Mouse (Mus musculus) embryonic facial prominence, embryonic 10.5 days (tissue): ENCODE results near the gene Trmt2a. TPM values are rescaled to one million over a fixed set of nuclear protein-coding genes. Genes with fewer than 3 reads are reported as not detected.
A peak's percentile ranks its signal among the peaks of the same experiment; 100 is the strongest.

Experiments
- DNase-seq: peaks from one replicate; pipeline ENCODE4 v3.0.0-alpha.2; 2017; ENCODE audit warnings: low spot score
- H3K27ac ChIP-seq: fragments of 300-500 bp; sonication (generic); replicated peaks from 2 replicates; pipeline ENCODE4 v1.5.1; 2016; ENCODE audit warnings: mild to moderate bottlenecking
- H3K27me3 ChIP-seq: fragments of 300-500 bp; sonication (generic); replicated peaks from 2 replicates; pipeline ENCODE4 v1.6.1; 2016; ENCODE audit warnings: low read depth, mild to moderate bottlenecking; ENCODE audit not compliant: poor library complexity, severe bottlenecking
- H3K36me3 ChIP-seq: fragments of 300-500 bp; sonication (generic); replicated peaks from 2 replicates; pipeline ENCODE4 v1.6.1; 2016; ENCODE audit warnings: mild to moderate bottlenecking, moderate library complexity
- H3K4me1 ChIP-seq: fragments of 300-500 bp; sonication (generic); 2 replicates; pipeline ENCODE4 v1.6.1; 2016
- H3K4me3 ChIP-seq: fragments of 300-500 bp; sonication (generic); 2 replicates; pipeline ENCODE4 v1.5.1; 2016; ENCODE audit warnings: mild to moderate bottlenecking, moderate library complexity
- H3K9me3 ChIP-seq: fragments of 300-500 bp; sonication (generic); 2 replicates; pipeline ENCODE4 v1.6.1; 2016; ENCODE audit warnings: mild to moderate bottlenecking
- WGBS: fragments of 180-500 bp; shearing (Covaris S2); methylation state at CpG from one replicate; pipeline ENCODE4 v1.1.7; 2016; 5-methylcytosine and 5-hydroxymethylcytosine counted together
- polyA plus RNA-seq: library from polyadenylated mRNA; unstranded; fragments of >200 nt; fragmentation: Nextera tagmentation; extraction: Ambion mirVana; gene quantifications from 2 replicates; pipeline ENCODE4 v1.2.1, GENCODE M21; 2016

The Trmt2a gene
- polyA plus RNA-seq, 1 experiment from 2014 or later = 116 TPM

DNA sequence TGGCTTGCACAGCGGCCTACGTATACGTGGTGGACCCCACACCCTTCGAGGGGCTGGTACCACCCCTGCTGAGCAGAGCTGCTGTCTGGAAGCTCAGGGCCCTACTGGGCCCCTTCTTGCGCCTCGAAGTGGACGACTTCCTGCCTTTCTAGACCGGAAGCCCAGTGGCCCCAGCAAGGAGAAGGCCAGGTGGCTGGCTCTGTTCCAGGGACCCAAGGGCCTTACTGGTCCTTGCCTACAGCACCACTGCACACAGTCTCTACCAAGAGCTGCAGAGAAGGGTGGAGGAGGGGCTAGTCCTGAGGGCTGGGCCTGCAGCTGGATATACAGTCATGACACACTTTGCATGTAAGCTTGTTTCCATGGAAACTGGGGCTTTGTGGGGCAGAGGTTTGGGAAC lies 28.5 kb upstream of the Trmt2a start:
- Histone ChIP-seq H3K4me1 (peaks cover 31% of the 10 kb centered on the region), H3K27me3 (no peaks in the 10 kb centered on the region), H3K9me3 (no peaks in the 10 kb centered on the region), H3K27ac (peak overlapping the region; percentile 40), H3K36me3 (peaks cover 42% of the 10 kb centered on the region), H3K4me3 (no peak overlapping the region)
- WGBS = 65% methylated on average over 8 of the region's 8 CpGs
- peak; percentile 28 for DNase-seq

DNA sequence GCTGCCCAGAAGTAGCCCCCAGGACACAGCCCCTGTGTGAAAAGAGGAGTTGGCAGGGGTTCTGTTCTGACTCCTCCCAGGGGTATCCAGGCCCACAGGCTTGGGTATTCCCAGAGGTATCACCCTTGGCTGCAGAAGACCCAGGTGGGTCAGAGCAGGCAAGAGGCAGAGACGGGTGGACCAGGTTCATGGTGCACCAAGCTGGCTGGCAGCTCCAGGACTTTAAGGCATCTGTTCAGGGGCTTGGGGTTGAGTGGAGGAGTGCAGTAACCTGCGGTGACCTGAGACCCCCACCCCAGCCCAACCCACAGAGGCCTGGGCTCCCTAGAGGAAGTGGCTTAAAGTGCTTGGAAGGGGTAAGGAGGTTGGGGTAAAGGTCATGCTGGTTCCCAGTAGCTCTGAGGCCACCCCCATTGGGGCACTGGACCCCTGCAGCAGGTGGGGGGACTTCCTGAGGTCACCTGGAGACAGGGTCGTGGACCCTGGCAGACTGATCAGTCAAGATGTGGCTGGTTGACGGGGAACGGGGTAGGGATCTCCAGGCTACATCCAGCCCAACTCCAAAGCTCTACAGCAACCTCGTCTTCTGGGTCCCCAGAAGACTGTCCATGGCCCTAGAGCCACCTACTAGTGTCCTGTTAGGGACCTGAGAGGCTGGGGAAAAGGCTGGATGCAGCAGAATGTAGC lies 27.5 kb upstream of the Trmt2a start:
- H3K4me3 ChIP-seq = no peak overlapping the region
- 0 out of 2 replicates have a peak overlapping the region, but pooled peaks have one; percentile 20 for H3K27ac ChIP-seq
- DNase-seq = no peak
- H3K9me3 ChIP-seq = no peaks in the 10 kb centered on the region
- peaks cover 52% of the 10 kb centered on the region for H3K36me3 ChIP-seq
- H3K27me3 ChIP-seq = no peaks in the 10 kb centered on the region
- H3K4me1 ChIP-seq = peaks cover 31% of the 10 kb centered on the region
- WGBS = 84% methylated on average over 6 of the region's 6 CpGs

GRCm38 (mm10) chr16:18221543-18221898 lies 27.0 kb upstream of the Trmt2a start:
- Histone ChIP-seq H3K27ac (0 out of 2 replicates have a peak overlapping the region, but pooled peaks have one; percentile 20), H3K27me3 (no peaks in the 10 kb centered on the region), H3K9me3 (no peaks in the 10 kb centered on the region), H3K4me1 (peaks cover 31% of the 10 kb centered on the region), H3K4me3 (no peak overlapping the region), H3K36me3 (peaks cover 57% of the 10 kb centered on the region)
- no peak for DNase-seq
- 80% methylated on average over 11 of the region's 11 CpGs for WGBS

- peaks cover 64% of the 10 kb centered on the region for H3K36me3 ChIP-seq
- H3K4me3 ChIP-seq = no peak overlapping the region
- no peaks in the 10 kb centered on the region for H3K9me3 ChIP-seq
- H3K27ac ChIP-seq = no peak overlapping the region
- no peak for DNase-seq
- WGBS = 84% methylated on average over 11 of the region's 11 CpGs
- no peaks in the 10 kb centered on the region for H3K27me3 ChIP-seq
- H3K4me1 ChIP-seq = peaks cover 31% of the 10 kb centered on the region
Observed at GRCm38 (mm10) chr16:18222188-18222587, 26.3 kb upstream of the Trmt2a start.

DNA sequence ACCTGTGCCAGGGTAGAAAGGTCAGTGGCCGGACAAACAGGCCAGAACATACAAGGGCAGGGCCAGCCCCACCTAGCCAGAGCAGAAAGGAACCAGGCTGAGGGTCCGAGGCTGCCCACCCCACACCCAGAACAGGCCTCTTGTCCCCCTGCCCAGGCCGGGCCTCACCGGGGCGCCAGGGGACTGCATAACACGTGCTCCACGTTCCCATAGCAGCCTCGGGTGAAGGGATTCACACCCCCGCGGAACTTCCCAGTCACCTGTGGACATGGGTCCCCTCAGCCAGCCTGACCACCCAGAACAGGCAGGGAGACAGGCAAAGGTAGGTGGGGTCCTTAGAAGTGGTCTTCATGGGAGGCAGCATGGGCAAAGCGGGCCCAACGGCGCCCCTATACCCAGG lies 21.3 kb upstream of the Trmt2a start:
- no peak overlapping the region for H3K27ac ChIP-seq
- no peaks in the 10 kb centered on the region for H3K9me3 ChIP-seq
- peaks cover 75% of the 10 kb centered on the region for H3K36me3 ChIP-seq
- WGBS = 93% methylated on average over 13 of the region's 13 CpGs
- H3K27me3 ChIP-seq = no peaks in the 10 kb centered on the region
- no peak for DNase-seq
- no peak overlapping the region for H3K4me3 ChIP-seq
- peaks cover 12% of the 10 kb centered on the region; the same call in 1 of the 2 replicates for H3K4me1 ChIP-seq

DNA sequence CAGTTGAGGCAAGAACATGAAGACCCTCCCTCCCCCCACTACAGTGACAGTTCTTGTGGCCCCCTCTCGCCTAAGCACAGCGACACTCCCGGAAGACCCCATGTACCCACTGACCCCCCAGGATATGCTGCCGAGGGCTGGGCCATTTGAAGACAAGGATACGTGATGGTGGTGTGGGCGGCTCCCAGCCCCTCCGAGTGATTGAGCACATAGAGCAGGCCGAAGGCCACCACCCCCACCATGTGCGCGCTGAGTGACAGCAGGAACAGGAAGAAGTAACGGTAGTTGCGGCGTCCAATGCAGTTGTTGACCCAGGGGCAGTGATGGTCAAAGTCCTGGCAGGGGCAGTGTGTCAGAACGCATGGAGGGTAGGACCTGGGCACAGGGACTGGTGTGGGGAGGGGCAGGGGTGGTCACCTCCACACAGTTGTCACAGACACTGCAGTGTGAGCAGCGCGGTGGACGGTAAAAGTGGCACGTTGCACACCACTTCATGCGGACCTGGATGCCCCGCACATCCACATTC lies 20.5 kb upstream of the Trmt2a start:
- H3K9me3 ChIP-seq = no peaks in the 10 kb centered on the region
- WGBS = 93% methylated on average over 20 of the region's 20 CpGs
- no peak overlapping the region for H3K4me3 ChIP-seq
- H3K36me3 ChIP-seq = peaks cover 67% of the 10 kb centered on the region
- H3K27me3 ChIP-seq = no peaks in the 10 kb centered on the region
- H3K4me1 ChIP-seq = peaks cover 12% of the 10 kb centered on the region
- H3K27ac ChIP-seq = no peak overlapping the region
- no peak for DNase-seq

GRCm38 (mm10) chr16:18228856-18229255 lies 19.6 kb upstream of the Trmt2a start:
- peaks cover 62% of the 10 kb centered on the region for H3K36me3 ChIP-seq
- no peak overlapping the region for H3K27ac ChIP-seq
- H3K4me1 ChIP-seq = peaks cover 21% of the 10 kb centered on the region
- DNase-seq = no peak
- no peak overlapping the region for H3K4me3 ChIP-seq
- H3K27me3 ChIP-seq = no peaks in the 10 kb centered on the region
- 87% methylated on average over 4 of the region's 4 CpGs for WGBS
- H3K9me3 ChIP-seq = no peaks in the 10 kb centered on the region

GRCm38 (mm10) chr16:18229622-18230021 lies 18.9 kb upstream of the Trmt2a start:
- Histone ChIP-seq H3K4me1 (peaks cover 28% of the 10 kb centered on the region), H3K27ac (no peak overlapping the region), H3K4me3 (no peak overlapping the region), H3K27me3 (no peaks in the 10 kb centered on the region), H3K9me3 (no peaks in the 10 kb centered on the region), H3K36me3 (peaks cover 54% of the 10 kb centered on the region)
- 89% methylated on average over 11 of the region's 11 CpGs for WGBS
- no peak for DNase-seq

DNA sequence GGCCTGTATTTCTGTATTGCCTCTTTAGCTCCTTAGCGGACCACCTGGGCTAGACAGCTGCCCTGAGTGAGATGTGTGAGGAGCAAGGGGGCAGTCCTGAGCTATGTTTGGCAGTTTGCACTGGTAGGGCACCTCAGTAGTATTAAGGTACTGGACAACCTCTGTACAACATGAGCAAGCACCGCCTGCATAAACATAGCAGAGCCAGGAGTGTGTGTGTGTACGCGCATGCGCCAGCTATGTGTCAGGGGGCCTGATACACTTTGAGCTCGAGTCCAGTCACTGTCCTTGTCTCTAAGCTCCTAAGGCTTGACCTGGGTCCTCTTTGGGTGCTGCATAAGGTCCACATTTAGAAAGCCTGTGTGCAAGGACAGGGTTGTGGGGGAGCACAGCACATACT lies 17.9 kb upstream of the Trmt2a start:
- WGBS = 93% methylated on average over 6 of the region's 6 CpGs
- Histone ChIP-seq H3K4me3 (no peak overlapping the region), H3K27ac (no peak overlapping the region), H3K36me3 (peaks cover 44% of the 10 kb centered on the region), H3K4me1 (peaks cover 32% of the 10 kb centered on the region), H3K27me3 (no peaks in the 10 kb centered on the region), H3K9me3 (no peaks in the 10 kb centered on the region)
- no peak for DNase-seq

GRCm38 (mm10) chr16:18231047-18231446 lies 17.4 kb upstream of the Trmt2a start:
- H3K27ac ChIP-seq = no peak overlapping the region
- DNase-seq = no peak
- 92% methylated on average over 3 of the region's 3 CpGs for WGBS
- no peaks in the 10 kb centered on the region for H3K27me3 ChIP-seq
- no peak overlapping the region for H3K4me3 ChIP-seq
- peaks cover 36% of the 10 kb centered on the region for H3K4me1 ChIP-seq
- H3K9me3 ChIP-seq = no peaks in the 10 kb centered on the region
- peaks cover 40% of the 10 kb centered on the region for H3K36me3 ChIP-seq

DNA sequence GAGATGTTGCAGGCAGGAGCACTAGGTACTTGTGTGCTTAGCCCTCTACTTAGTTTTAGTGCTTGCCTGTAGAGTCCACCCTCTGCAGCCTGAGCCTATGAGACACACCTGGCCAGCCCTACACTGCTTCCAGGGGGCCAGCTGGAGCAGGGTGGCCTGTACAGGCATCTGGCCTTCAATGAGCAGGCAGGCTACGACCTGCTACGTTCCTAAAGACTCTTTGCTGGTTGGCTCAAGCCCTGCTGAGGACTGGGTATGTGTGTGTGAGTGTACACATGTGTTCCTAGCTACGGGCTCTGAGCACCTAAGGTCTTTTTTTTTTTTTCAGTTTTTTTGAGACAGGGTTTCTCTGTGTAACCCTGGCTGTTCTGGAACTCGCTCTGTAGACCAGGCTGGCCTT lies 17.0 kb upstream of the Trmt2a start:
- no peaks in the 10 kb centered on the region for H3K9me3 ChIP-seq
- WGBS = 84% methylated on average over 4 of the region's 4 CpGs
- H3K36me3 ChIP-seq = peaks cover 36% of the 10 kb centered on the region
- H3K4me3 ChIP-seq = no peak overlapping the region
- H3K4me1 ChIP-seq = peaks cover 40% of the 10 kb centered on the region
- H3K27me3 ChIP-seq = no peaks in the 10 kb centered on the region
- DNase-seq = no peak
- no peak overlapping the region for H3K27ac ChIP-seq

GRCm38 (mm10) chr16:18233451-18233850 lies 15.0 kb upstream of the Trmt2a start:
- DNase-seq = no peak
- Histone ChIP-seq H3K27ac (no peak overlapping the region), H3K27me3 (no peaks in the 10 kb centered on the region), H3K36me3 (peaks cover 33% of the 10 kb centered on the region), H3K4me1 (peaks cover 42% of the 10 kb centered on the region), H3K9me3 (no peaks in the 10 kb centered on the region), H3K4me3 (peak overlapping the region; percentile 93)
- 57% methylated on average over 1 of the region's 1 CpGs for WGBS

- Histone ChIP-seq H3K27ac (peak overlapping the region; percentile 90), H3K27me3 (no peaks in the 10 kb centered on the region), H3K4me1 (peaks cover 38% of the 10 kb centered on the region), H3K9me3 (no peaks in the 10 kb centered on the region), H3K36me3 (peaks cover 33% of the 10 kb centered on the region), H3K4me3 (peak overlapping the region; percentile 93)
- DNase-seq = no peak
- whole genome bisulfite sequencing = 21% methylated on average over 13 of the region's 13 CpGs
Observed at GRCm38 (mm10) chr16:18233919-18234670, 14.4 kb upstream of the Trmt2a start.
